Mouse (Mus musculus) naive thymus-derived CD4-positive, alpha-beta T cell, adult 5 months (primary cell): ENCODE measurements around the gene Tspan9. TPM values are rescaled to one million over a fixed set of nuclear protein-coding genes. Genes with fewer than 3 reads are reported as not detected.

Experiments used
- polyA plus RNA-seq: library from polyadenylated mRNA; unstranded; fragments of 100-300 nt; shearing (Covaris generic); gene quantifications from one replicate; pipeline ENCODE4 v1.2.1, GENCODE M21; 2017

Tspan9 gene
- polyA plus RNA-seq = 6.2 TPM

DNA sequence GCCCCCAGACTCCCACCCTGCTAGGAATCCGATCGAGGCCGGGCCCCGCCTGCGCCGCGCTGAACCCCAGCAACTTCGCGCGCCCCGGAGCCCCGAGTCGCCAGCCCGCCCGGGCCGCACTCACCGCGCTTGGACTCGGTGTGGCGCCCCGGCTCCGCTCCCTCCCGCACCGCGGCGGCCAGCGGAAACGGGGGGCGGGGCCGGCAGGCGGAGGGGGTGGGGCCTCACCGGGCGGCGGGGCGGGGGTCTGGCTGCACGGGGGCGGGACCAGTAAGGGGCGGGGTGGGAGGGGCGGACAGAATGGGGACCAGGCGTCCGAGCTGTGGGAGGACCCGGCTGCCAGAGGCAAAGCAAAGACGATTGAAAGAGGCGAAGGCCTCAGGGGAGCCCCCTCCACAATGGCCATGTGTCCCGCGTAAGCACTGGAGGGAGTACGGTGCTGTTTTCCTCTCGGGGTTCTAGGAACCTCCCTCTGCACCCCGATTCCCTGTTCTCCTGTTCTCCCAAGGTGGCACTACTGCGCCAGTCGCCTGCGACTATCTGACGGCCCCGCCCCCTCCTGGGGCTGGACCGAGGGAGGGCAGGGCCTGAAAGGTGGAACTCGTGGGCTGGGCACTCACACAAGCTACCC lies at the start of gene Tspan9:
TSS of gene Tspan9 (minus strand) at position 205 of the 631 bp plus-strand sequence.

Other genes starting within 250 kb of the Tspan9 start
- not detected for gene Tead4, start 157.2 kb upstream of the Tspan9 start, polyA plus RNA-seq
- gene Tulp3, start 212.3 kb upstream of the Tspan9 start, polyA plus RNA-seq = 1.4 TPM
- 58.4 TPM for gene Rhno1, start 219.3 kb upstream of the Tspan9 start, polyA plus RNA-seq
- gene Foxm1, start 219.4 kb upstream of the Tspan9 start, polyA plus RNA-seq = 2.6 TPM
- not detected for gene Tex52, start 231.9 kb upstream of the Tspan9 start, polyA plus RNA-seq
- not detected for gene Gm44596, start 231.9 kb upstream of the Tspan9 start, polyA plus RNA-seq